Mouse (Mus musculus) testis, adult 2 months (tissue): ENCODE data around the gene Ankle1.

Experiments used
- CTCF ChIP-seq: fragments of 200-500 bp; IDR thresholded peaks from 2 replicates; pipeline ENCODE4 v1.5.1; 2012; ENCODE audit warnings: low read depth, mild to moderate bottlenecking, inconsistent platforms, low read length, moderate library complexity; ENCODE audit not compliant: control insufficient read depth, insufficient read depth, insufficient replicate concordance
- POLR2A ChIP-seq: fragments of 200-500 bp; IDR thresholded peaks from 2 replicates; pipeline ENCODE4 v1.6.1; 2012; ENCODE audit warnings: low read depth, mild to moderate bottlenecking, inconsistent platforms, low read length, moderate library complexity; ENCODE audit not compliant: control insufficient read depth

DNA sequence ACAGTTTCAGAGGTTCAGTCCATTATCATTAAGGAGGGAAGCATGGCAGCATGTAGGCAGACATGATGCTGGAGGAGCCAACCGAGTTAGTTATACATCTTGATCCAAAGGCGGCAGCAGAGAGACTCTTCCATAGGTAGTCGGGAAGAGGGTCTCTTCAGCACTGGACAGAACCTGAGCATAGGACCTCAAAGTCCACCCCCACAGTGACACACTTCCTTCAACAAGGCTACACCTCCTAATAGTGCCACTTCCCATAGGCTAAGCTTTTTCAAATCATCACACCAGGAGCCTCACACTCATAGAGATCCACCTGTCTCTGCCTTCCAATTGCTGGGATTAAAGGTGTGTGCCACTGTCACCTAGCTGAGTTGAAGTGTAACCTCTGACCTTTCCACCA, 31.2 kb downstream of the Ankle1 start:
- TF ChIP-seq POLR2A: no peak
- no peak for TF ChIP-seq CTCF
